Mouse (Mus musculus) adrenal gland (tissue): ENCODE results near the gene Sppl2c.

ENCODE experiments used
- intact Hi-C: fragments of 180-260 bp; cut with DNase I; formaldehyde crosslinking; loops from one replicate; pipeline ENCODE4 v1.15.1; 2025
- long read RNA-seq, 2 experiments: library from polyadenylated mRNA; unstranded; transcript quantifications; one replicate each; pipeline ENCODE4 v2.0.0; 2020; ENCODE audit warnings: borderline replicate concordance in 1 of 2; ENCODE audit not compliant: insufficient replicate concordance in 1 of 2

Sppl2c gene
- long read RNA-seq, experiment 1: 0 reads
- long read RNA-seq, experiment 2: 0 reads

DNA sequence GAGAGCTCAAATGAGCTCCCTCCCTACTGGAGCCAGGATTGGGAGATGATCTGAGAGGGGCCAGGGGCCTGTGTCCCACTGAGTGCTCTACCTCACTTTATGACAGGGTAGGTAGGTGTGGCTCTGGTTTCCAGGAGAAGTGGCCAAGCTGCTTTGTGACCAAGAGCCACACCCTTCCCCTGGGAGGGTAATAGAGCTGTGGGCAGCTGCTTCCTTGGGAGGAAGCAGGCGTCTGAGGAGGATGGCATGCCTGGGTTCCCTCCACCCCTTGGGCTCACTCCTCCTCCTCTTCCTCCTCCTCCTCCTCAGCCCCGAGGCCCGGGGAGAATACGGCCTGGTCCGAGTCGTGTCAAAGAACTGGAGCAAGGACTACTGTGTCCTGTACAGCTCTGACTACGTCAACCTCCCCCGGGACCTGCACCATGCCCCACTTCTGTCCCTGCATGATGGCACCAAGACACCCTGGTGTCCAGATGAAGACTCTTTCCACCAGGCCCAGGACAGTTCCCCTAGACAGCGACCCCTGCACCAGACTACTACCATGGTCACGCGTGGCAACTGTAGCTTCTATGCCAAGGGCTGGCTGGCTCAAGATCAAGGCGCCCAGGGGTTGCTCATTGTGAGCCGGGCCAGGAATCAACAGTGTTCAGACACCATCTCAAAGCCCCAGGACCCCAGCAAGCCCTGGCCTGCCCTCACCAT lies at the start of gene Sppl2c:
Gene Sppl2c (plus strand): TSS at position 193 of the 702 bp plus-strand sequence.
- intact Hi-C loops: no loop called here

DNA sequence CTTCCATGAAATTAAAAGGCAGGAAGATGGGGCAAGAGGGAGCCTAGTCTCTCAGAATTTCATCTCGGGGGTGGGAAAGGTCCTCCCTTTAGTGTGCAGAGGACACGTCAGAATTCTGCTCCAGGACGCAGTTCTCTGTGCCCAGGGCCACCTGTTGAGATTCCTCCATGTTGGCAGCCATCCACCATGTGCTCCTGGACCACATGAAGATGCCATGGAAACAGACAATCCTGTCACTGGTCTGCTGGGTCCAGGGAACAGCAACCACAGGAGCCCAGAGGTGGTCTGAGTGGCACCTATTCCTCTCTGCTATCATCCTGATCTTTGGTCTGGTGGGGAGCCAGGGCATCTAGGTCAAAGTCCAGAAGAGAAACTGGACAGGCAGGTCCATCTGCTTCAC lies 47.2 kb upstream of the Sppl2c start:
- intact Hi-C loops: no loop called here

DNA sequence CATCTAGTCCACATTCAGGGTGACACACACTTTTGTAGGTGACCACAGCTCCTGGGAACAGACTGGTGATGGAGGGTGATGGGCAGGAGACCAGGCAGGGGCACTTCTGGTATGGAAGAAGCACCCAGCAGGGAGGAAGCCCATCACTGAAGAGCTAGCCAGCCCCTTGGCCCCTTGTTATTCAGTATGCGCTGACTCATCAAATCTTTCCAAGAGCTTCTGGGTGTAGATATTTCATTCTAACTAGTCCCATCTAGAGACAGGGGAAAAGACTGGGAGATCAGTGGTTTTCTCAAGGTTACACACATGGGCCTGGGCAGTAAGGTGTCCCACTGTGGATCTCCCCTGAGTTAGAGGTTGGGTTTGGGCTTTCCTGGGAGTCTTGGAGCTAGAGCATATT lies 41.2 kb upstream of the Sppl2c start:
- intact Hi-C loops: no loop called here

DNA sequence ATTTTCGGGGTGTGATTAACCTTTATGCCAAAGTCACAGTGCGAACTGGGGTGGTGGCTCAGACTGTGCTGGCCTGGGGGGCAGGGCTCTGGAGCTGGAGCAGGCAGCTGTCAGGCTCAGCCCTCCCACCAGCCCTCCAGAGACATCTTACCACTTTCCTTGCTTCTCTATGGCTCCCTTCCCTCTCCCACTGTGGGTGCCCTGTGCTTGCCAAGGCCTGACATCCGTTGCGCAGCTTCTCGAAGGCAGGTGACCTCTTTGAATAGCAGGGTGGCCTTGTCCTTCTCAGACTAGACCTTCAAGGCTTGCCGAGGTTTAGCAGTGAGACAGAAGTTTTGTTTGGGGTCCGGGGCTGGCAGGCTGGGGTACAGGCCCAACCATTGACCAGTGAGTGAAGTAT lies 37.3 kb upstream of the Sppl2c start:
- intact Hi-C loops: no loop called here

- intact Hi-C loops: no loop called here
These were observed 35.2 kb upstream of the Sppl2c start for GRCm38 (mm10) chr11:104150911-104151310.

DNA sequence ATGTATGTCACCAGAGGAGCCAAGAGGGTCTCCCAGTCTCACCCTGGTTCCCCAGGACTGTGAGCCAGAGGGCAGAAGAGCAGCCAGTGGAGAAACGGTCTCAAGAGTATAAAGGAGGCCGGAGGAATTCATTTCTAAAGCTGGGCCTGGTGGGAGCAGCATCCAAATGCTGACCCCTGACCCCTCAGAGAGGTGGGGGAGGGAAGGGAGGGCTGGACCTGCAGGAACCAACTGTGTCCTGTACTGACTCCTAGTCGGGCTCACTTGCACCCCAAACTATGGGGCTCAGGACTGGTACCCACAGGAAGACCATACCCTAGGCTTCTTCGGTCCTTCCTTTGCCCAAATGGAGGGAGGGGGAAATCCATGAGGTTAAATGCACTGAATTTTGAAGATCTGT lies 31.8 kb upstream of the Sppl2c start:
- intact Hi-C loops: no loop called here

GRCm38 (mm10) chr11:104154820-104155635 lies 31.1 kb upstream of the Sppl2c start:
- intact Hi-C loops: no loop called here

- intact Hi-C loops: no loop called here
These were observed 30.2 kb upstream of the Sppl2c start for GRCm38 (mm10) chr11:104155899-104156298.

DNA sequence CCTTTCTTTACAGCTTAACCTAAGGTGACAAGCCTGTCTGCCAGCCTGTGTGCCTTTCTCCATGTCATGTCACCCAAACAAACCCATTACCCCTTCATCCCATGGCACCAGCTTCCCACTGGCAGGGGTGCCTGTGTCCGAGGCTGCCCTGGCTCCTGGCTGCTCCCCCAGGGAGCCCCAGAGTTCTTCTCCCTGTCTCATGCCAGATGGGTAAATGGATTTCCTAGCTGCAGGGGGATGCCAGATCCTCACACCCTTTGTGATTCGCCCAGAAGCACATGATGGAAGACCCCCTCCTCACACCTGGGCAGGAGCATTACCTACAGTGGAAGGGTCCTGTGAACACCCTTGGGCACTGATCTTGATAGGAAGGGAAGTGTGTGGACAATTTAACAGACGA lies 29.7 kb upstream of the Sppl2c start:
- intact Hi-C loops: no loop called here

- intact Hi-C loops: no loop called here
These were observed 28.4 kb upstream of the Sppl2c start for GRCm38 (mm10) chr11:104157603-104158259.

DNA sequence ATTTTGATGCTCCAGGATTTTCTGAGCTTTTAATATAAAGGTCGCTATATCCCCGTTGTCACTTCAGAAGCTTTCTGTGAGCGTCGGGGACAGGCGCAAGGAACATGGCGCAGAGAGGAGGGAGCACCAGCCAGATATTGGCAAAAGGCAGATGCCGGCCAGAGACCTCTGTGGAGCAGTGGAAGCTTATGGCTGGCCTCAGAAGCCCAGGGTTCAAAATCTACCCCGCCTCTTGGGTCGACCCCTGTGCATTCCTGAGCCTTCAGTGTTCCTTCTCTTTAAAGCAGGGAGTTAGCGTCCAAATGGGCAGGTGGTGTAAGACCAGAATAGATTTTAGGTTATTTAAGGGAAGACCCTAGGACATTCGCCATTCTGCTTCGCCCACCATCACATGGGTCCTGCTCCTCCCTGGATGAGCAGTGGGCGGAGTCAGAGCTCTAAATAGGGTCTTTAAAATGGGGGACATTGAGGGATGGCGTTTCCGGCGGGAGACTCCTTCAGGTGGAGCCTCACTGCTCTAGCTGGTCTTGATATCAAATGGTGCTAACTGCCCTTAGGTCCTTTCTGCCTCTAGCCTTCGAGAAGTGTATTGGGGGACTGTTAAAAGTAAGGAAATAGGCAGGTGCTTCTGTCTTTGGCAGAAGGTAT lies 27.7 kb upstream of the Sppl2c start:
- intact Hi-C loops: no loop called here

- intact Hi-C loops: no loop called here
These were observed 26.3 kb upstream of the Sppl2c start for GRCm38 (mm10) chr11:104159769-104160272.

- intact Hi-C loops: no loop called here
These were observed 25.0 kb upstream of the Sppl2c start for GRCm38 (mm10) chr11:104161153-104161552.

DNA sequence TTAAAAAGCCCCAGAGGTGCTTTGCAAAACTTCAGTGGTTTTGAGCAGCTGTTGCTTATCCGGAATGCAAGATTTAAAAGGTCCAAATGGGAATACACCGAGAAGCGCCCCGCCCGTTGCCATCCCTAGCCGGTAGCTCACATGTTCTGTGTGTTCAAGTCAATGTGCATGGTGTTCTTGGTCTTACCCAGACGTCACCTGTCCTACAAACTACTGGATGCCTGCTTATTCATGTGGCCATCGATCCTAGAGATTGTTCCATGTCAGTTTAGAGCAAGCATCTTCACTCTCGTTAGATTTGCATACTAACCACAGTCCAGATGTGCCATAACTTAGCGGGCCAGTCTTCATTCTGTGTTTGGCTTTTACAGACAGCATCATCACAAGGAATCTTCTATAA lies 21.9 kb upstream of the Sppl2c start:
- intact Hi-C loops: no loop called here

GRCm38 (mm10) chr11:104171281-104171781 lies 14.8 kb upstream of the Sppl2c start:
- intact Hi-C loops: loop anchor here (1.0 to 2.0 kb wide), 2 partner anchors 174 to 185 kb away; no protein-coding TSS in a partner anchor

DNA sequence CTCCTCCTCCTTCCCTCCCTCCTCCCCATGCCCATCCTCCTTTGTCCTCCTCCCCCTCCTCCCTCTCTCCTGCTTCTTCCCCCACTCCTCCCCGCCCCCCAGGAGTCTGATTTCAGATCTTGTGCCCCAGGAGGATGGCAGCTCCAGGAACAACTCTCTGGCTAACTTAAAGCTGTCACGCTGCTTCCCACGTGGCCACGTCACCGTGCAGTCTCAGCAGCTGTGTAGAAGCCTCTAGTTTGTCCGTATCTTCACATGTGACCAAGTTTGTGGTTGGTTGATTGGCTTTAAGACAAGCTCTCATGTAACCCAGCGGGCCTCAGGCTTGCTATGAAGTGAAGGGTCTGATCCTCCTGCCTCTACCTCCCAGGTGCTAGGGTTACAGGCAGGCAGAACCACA lies 7.2 kb upstream of the Sppl2c start:
- intact Hi-C loops: no loop called here

DNA sequence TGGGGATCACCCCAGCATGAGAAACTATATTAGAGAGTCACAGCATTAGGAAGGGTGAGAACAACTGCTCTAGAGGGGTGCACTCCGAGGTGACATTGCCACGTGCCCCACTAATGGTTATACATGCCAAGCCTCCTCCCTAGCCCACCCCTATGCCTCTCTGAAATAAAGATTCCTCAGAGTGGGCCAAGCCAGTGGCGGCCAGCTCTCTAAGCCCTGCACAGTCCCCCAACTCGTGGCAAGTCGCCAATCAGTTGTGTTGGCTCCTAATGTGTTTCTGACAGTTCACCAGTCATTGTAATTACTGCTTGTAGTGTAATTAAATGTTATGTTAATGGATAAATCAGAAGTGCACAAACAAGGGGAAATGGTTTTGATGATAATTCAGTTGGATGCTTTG lies 6.3 kb upstream of the Sppl2c start:
- intact Hi-C loops: no loop called here

GRCm38 (mm10) chr11:104182141-104182540 lies 4.0 kb upstream of the Sppl2c start:
- intact Hi-C loops: no loop called here

DNA sequence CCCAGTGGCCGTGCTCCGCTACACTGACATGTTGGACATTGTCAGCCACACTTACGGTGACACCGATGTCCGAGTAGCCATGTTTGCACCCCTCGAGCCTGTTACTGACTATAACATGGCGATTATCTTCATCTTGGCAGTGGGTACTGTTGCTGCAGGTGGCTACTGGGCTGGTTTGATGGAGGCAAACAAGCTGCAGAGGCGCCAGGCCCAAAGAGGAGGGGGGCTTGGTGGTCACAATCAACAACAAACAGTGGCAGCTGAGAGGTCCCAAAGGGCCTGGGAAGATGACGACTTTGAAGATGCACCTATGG lies 667 bp downstream of the Sppl2c start:
- intact Hi-C loops: no loop called here

DNA sequence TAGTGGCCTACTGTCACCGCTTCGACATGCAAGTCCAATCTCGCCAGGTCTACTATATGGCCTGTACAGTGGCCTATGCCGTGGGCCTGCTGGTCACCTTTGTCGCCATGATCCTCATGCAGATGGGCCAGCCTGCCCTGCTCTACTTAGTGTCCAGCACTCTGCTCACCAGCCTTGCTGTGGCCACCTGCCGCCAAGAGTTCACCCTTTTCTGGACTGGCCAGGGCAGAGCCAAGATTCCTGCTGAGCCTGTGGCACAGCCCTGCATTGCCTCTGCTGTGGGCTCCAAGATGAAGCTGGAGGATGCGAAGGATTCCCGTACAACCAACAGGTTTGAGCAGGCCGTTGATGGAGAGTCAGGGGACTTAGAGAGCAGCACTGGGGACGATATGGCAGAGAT lies 1.6 kb downstream of the Sppl2c start:
- intact Hi-C loops: no loop called here

- intact Hi-C loops: loop anchor here (10.0 kb wide), 1 partner anchor 425 kb away; no protein-coding TSS in a partner anchor
These were observed 3.9 kb downstream of the Sppl2c start for GRCm38 (mm10) chr11:104190008-104190407.
